Mouse (Mus musculus): ENCODE measurements at regions not wholly inside any gene's neighbourhood (a gene's known extent, or its start where the extent isn't known, plus 50 kb on each side); places are given as distances from the start of the nearest gene placed in this dataset.

GRCm38 (mm10) chr19:35890191-35890590, 167.1 kb downstream of the Htr7 start:
- Histone ChIP-seq H3K9ac (replicated peaks; ENCODE audit: low read depth, low read length) (no peak overlapping the region), H3K36me3 (ENCODE audit: control insufficient read depth, insufficient read depth, low read length) (no peaks in the 10 kb centered on the region), H3K4me1 (ENCODE audit: control insufficient read depth, insufficient read depth, low read length) (no peaks in the 10 kb centered on the region), H3K4me3 (ENCODE audit: low read depth, low read length) (no peak overlapping the region), H3K4me2 (ENCODE audit: low read depth, low read length) (no peak overlapping the region), H3K27ac (ENCODE audit: low read depth, low read length) (no peak overlapping the region), H3K27me3 (ENCODE audit: control insufficient read depth, insufficient read depth, low read length) (no peaks in the 10 kb centered on the region), H3K9me3 (ENCODE audit: control insufficient read depth, low read length) (no peaks in the 10 kb centered on the region)
- WGBS = 86% methylated on average over 4 of the region's 4 CpGs
- ATAC-seq (ENCODE audit: low read depth) = no peak

DNA sequence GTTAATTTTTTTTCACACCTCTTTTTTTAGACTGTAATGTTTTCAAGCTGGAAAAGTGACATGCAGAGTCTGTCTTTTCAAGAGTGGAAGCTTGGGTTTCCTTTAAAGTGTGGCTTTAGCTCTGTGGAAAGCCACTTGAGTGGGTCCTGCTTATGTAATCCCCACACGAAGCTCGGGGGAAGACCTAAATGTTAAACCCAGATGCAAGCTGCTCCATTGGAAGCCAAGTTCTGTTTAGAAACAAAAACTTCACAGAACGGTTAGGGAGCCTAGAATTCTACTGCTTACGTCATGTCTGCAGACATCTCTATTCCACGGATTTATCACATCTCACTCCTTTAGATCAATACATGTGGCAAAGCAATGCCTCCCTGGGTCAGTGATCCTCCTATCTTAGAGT, 171.0 kb downstream of the Htr7 start:
- H3K36me3 ChIP-seq (ENCODE audit: control insufficient read depth, insufficient read depth, low read length) = no peaks in the 10 kb centered on the region
- no peak overlapping the region for H3K9ac ChIP-seq (replicated peaks; ENCODE audit: low read depth, low read length)
- H3K4me1 ChIP-seq (ENCODE audit: control insufficient read depth, insufficient read depth, low read length) = no peaks in the 10 kb centered on the region
- no peaks in the 10 kb centered on the region for H3K9me3 ChIP-seq (ENCODE audit: control insufficient read depth, low read length)
- H3K27me3 ChIP-seq (ENCODE audit: control insufficient read depth, insufficient read depth, low read length) = no peaks in the 10 kb centered on the region
- H3K4me3 ChIP-seq (ENCODE audit: low read depth, low read length) = no peak overlapping the region
- H3K4me2 ChIP-seq (ENCODE audit: low read depth, low read length) = no peak overlapping the region
- no peak for ATAC-seq (ENCODE audit: low read depth)
- H3K27ac ChIP-seq (ENCODE audit: low read depth, low read length) = no peak overlapping the region
- 80% methylated on average over 5 of the region's 5 CpGs for WGBS

DNA sequence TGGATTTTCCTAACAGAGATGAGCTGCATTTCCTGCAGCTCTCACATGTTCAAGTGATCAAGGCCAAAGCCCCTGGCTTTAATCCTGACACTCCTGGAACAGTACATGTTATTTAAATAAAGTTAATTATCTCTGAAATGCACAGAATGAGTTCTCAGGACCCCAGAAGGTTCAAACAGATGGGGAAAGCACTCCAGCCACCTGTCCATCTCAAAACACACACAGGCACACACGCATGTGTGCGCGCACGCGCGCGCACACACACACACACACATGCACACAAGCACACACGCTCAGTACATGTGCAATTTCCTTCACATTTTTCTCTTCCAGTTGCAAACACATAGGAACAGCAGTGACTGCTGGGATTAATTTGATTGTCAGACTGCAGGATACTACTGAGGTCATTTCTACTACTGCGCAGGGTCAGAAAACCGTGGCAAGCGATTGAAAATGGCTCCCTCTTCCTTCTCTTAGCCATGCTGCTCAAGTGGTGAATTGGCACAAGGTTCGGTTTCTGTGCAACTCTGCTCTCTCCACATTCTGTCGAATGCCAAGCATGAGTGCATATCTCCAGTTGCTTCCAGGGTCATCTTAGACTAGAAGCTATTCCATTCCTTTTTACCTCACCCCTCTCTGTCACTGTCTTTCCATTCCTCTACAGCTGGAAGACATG, 175.4 kb downstream of the Htr7 start:
- no peak overlapping the region for H3K4me3 ChIP-seq (ENCODE audit: low read depth, low read length)
- WGBS = 97% methylated on average over 13 of the region's 13 CpGs
- H3K9ac ChIP-seq (replicated peaks; ENCODE audit: low read depth, low read length) = no peak overlapping the region
- no peak for ATAC-seq (ENCODE audit: low read depth)
- no peak overlapping the region for H3K27ac ChIP-seq (ENCODE audit: low read depth, low read length)
- H3K27me3 ChIP-seq (ENCODE audit: control insufficient read depth, insufficient read depth, low read length) = no peaks in the 10 kb centered on the region
- no peak overlapping the region for H3K4me2 ChIP-seq (ENCODE audit: low read depth, low read length)
- no peaks in the 10 kb centered on the region for H3K36me3 ChIP-seq (ENCODE audit: control insufficient read depth, insufficient read depth, low read length)
- no peaks in the 10 kb centered on the region for H3K4me1 ChIP-seq (ENCODE audit: control insufficient read depth, insufficient read depth, low read length)
- H3K9me3 ChIP-seq (ENCODE audit: control insufficient read depth, low read length) = no peaks in the 10 kb centered on the region

- no peaks in the 10 kb centered on the region for H3K27me3 ChIP-seq (ENCODE audit: control insufficient read depth, insufficient read depth, low read length)
- 72% methylated on average over 1 of the region's 1 CpGs for WGBS
- no peak overlapping the region for H3K4me3 ChIP-seq (ENCODE audit: low read depth, low read length)
- ATAC-seq (ENCODE audit: low read depth) = no peak
- H3K36me3 ChIP-seq (ENCODE audit: control insufficient read depth, insufficient read depth, low read length) = no peaks in the 10 kb centered on the region
- H3K9ac ChIP-seq (replicated peaks; ENCODE audit: low read depth, low read length) = no peak overlapping the region
- H3K4me2 ChIP-seq (ENCODE audit: low read depth, low read length) = no peak overlapping the region
- no peaks in the 10 kb centered on the region for H3K4me1 ChIP-seq (ENCODE audit: control insufficient read depth, insufficient read depth, low read length)
- no peak overlapping the region for H3K27ac ChIP-seq (ENCODE audit: low read depth, low read length)
- H3K9me3 ChIP-seq (ENCODE audit: control insufficient read depth, low read length) = no peaks in the 10 kb centered on the region
Measured at GRCm38 (mm10) chr19:35875464-35875863, 181.8 kb downstream of the Htr7 start.

DNA sequence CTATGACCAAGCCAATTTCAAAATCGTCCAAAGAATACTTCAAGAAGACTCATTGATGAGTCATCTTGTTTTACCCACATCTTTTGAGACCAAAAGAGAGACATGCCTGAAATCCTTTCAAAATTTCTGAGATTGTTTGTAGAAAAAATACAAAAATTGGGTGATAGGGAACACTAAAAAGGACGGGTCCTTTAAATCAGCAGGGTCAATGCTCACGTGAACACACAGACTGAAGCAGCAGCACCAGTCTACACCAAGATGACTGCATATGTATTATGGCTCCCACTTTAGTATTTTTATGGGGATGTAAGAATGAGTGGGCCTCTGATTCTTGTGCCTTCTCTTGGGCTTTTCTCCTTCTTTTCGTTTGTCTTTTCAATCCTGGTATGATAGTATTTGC, 186.6 kb downstream of the Htr7 start:
- ATAC-seq (ENCODE audit: low read depth) = no peak
- H3K4me1 ChIP-seq (ENCODE audit: control insufficient read depth, insufficient read depth, low read length) = no peaks in the 10 kb centered on the region
- whole genome bisulfite sequencing = 81% methylated on average over 4 of the region's 4 CpGs
- H3K36me3 ChIP-seq (ENCODE audit: control insufficient read depth, insufficient read depth, low read length) = no peaks in the 10 kb centered on the region
- H3K4me3 ChIP-seq (ENCODE audit: low read depth, low read length) = no peak overlapping the region
- H3K27me3 ChIP-seq (ENCODE audit: control insufficient read depth, insufficient read depth, low read length) = no peaks in the 10 kb centered on the region
- H3K4me2 ChIP-seq (ENCODE audit: low read depth, low read length) = no peak overlapping the region
- H3K9me3 ChIP-seq (ENCODE audit: control insufficient read depth, low read length) = no peaks in the 10 kb centered on the region
- no peak overlapping the region for H3K27ac ChIP-seq (ENCODE audit: low read depth, low read length)
- H3K9ac ChIP-seq (replicated peaks; ENCODE audit: low read depth, low read length) = no peak overlapping the region

- no peak overlapping the region for H3K27ac ChIP-seq (ENCODE audit: low read depth, low read length)
- H3K9ac ChIP-seq (replicated peaks; ENCODE audit: low read depth, low read length) = no peak overlapping the region
- H3K4me2 ChIP-seq (ENCODE audit: low read depth, low read length) = no peak overlapping the region
- no peaks in the 10 kb centered on the region for H3K36me3 ChIP-seq (ENCODE audit: control insufficient read depth, insufficient read depth, low read length)
- no peak for ATAC-seq (ENCODE audit: low read depth)
- H3K27me3 ChIP-seq (ENCODE audit: control insufficient read depth, insufficient read depth, low read length) = no peaks in the 10 kb centered on the region
- 90% methylated on average over 3 of the region's 3 CpGs for WGBS
- H3K4me3 ChIP-seq (ENCODE audit: low read depth, low read length) = no peak overlapping the region
- no peaks in the 10 kb centered on the region for H3K9me3 ChIP-seq (ENCODE audit: control insufficient read depth, low read length)
- H3K4me1 ChIP-seq (ENCODE audit: control insufficient read depth, insufficient read depth, low read length) = no peaks in the 10 kb centered on the region
Measured at GRCm38 (mm10) chr19:35868543-35868942, 188.8 kb downstream of the Htr7 start.

GRCm38 (mm10) chr19:35863049-35863448, 194.3 kb downstream of the Htr7 start:
- Histone ChIP-seq H3K4me1 (ENCODE audit: control insufficient read depth, insufficient read depth, low read length) (no peaks in the 10 kb centered on the region), H3K27ac (ENCODE audit: low read depth, low read length) (no peak overlapping the region), H3K4me2 (ENCODE audit: low read depth, low read length) (no peak overlapping the region), H3K9ac (replicated peaks; ENCODE audit: low read depth, low read length) (no peak overlapping the region), H3K36me3 (ENCODE audit: control insufficient read depth, insufficient read depth, low read length) (no peaks in the 10 kb centered on the region), H3K9me3 (ENCODE audit: control insufficient read depth, low read length) (no peaks in the 10 kb centered on the region), H3K4me3 (ENCODE audit: low read depth, low read length) (no peak overlapping the region), H3K27me3 (ENCODE audit: control insufficient read depth, insufficient read depth, low read length) (no peaks in the 10 kb centered on the region)
- no peak for ATAC-seq (ENCODE audit: low read depth)
- WGBS = 87% methylated on average over 6 of the region's 6 CpGs

DNA sequence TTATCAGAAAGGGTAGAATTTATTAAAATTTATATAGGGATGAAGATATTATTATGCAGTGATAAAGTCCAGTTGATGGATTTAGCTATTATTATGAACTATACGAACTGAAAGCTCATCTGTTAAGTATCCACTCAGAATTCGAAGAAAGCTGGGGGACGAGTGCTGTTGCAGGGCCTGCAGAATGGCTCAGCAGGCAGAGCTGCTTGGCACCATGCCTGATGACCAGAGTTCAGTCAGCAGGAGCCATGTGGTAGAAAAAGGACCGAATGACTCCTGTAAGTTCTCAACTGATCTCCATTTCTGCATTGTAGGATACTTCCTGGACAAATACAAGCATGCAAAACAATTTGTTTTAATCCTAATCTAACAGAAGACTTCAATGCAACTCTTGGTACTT, 195.9 kb downstream of the Htr7 start:
- Histone ChIP-seq H3K9me3 (ENCODE audit: control insufficient read depth, low read length) (no peaks in the 10 kb centered on the region), H3K4me1 (ENCODE audit: control insufficient read depth, insufficient read depth, low read length) (no peaks in the 10 kb centered on the region), H3K4me2 (ENCODE audit: low read depth, low read length) (no peak overlapping the region), H3K27me3 (ENCODE audit: control insufficient read depth, insufficient read depth, low read length) (no peaks in the 10 kb centered on the region), H3K4me3 (ENCODE audit: low read depth, low read length) (no peak overlapping the region), H3K9ac (replicated peaks; ENCODE audit: low read depth, low read length) (no peak overlapping the region), H3K27ac (ENCODE audit: low read depth, low read length) (no peak overlapping the region), H3K36me3 (ENCODE audit: control insufficient read depth, insufficient read depth, low read length) (no peaks in the 10 kb centered on the region)
- 45% methylated on average over 4 of the region's 4 CpGs for WGBS
- ATAC-seq (ENCODE audit: low read depth) = no peak

GRCm38 (mm10) chr19:35832992-35833391, 224.3 kb downstream of the Htr7 start:
- Histone ChIP-seq H3K9me3 (ENCODE audit: control insufficient read depth, low read length) (no peaks in the 10 kb centered on the region), H3K4me1 (ENCODE audit: control insufficient read depth, insufficient read depth, low read length) (no peaks in the 10 kb centered on the region), H3K4me3 (ENCODE audit: low read depth, low read length) (no peak overlapping the region), H3K9ac (replicated peaks; ENCODE audit: low read depth, low read length) (no peak overlapping the region), H3K27ac (ENCODE audit: low read depth, low read length) (no peak overlapping the region), H3K36me3 (ENCODE audit: control insufficient read depth, insufficient read depth, low read length) (no peaks in the 10 kb centered on the region), H3K4me2 (ENCODE audit: low read depth, low read length) (no peak overlapping the region), H3K27me3 (ENCODE audit: control insufficient read depth, insufficient read depth, low read length) (no peaks in the 10 kb centered on the region)
- ATAC-seq (ENCODE audit: low read depth) = no peak
- 12% methylated on average over 4 of the region's 4 CpGs for WGBS

All from neural tube, embryonic 14.5 days (tissue).